Mouse (Mus musculus) T-helper 1 cell (primary cell): Measurements from ENCODE around the gene Mgmt.

Source experiments
- in situ Hi-C: fragments of 300-600 bp; cut with MboI, MseI; formaldehyde crosslinking; loops from one replicate; pipeline ENCODE4 v1.15.1; 2025; ENCODE audit warnings: high pct_unique_total_duplicates

The Mgmt gene

GRCm38 (mm10) chr7:137112101-137112500 is 217.7 kb downstream of the Mgmt start:
- in situ Hi-C loops: no loop called here

GRCm38 (mm10) chr7:137116246-137116645 is 221.8 kb downstream of the Mgmt start:
- in situ Hi-C loops: no loop called here

- in situ Hi-C loops: no loop called here
Measured at GRCm38 (mm10) chr7:137121243-137121858, 226.9 kb downstream of the Mgmt start.

- in situ Hi-C loops: no loop called here
Measured at GRCm38 (mm10) chr7:137128726-137129125, 234.3 kb downstream of the Mgmt start.

- in situ Hi-C loops: no loop called here
Measured at GRCm38 (mm10) chr7:137130211-137130610, 235.8 kb downstream of the Mgmt start.

GRCm38 (mm10) chr7:137131957-137132356 is 237.5 kb downstream of the Mgmt start:
- in situ Hi-C loops: no loop called here

- in situ Hi-C loops: no loop called here
Measured at GRCm38 (mm10) chr7:137138101-137138500, 243.7 kb downstream of the Mgmt start.

GRCm38 (mm10) chr7:137140321-137140720 is 245.9 kb downstream of the Mgmt start:
- in situ Hi-C loops: no loop called here

GRCm38 (mm10) chr7:137141386-137141785 is 247.0 kb downstream of the Mgmt start:
- in situ Hi-C loops: no loop called here

- in situ Hi-C loops: no loop called here
Measured at GRCm38 (mm10) chr7:137147101-137147500, 252.7 kb downstream of the Mgmt start.

GRCm38 (mm10) chr7:137151854-137152253 is 257.4 kb downstream of the Mgmt start:
- in situ Hi-C loops: loop anchor here (25.0 kb wide), 1 partner anchor 1715 kb away; no protein-coding TSS in a partner anchor

GRCm38 (mm10) chr7:137154623-137155022 is 260.2 kb downstream of the Mgmt start:
- in situ Hi-C loops: loop anchor here (25.0 kb wide), 1 partner anchor 1717 kb away; no protein-coding TSS in a partner anchor

- in situ Hi-C loops: loop anchor here (25.0 kb wide), 1 partner anchor 1722 kb away; no protein-coding TSS in a partner anchor
Measured at GRCm38 (mm10) chr7:137159086-137159485, 264.7 kb downstream of the Mgmt start.

- in situ Hi-C loops: loop anchor here (25.0 kb wide), 1 partner anchor 1735 kb away; no protein-coding TSS in a partner anchor
Measured at GRCm38 (mm10) chr7:137172278-137172677, 277.9 kb downstream of the Mgmt start.
